Mouse (Mus musculus) v-Abl transformed pro-B cells (cell line): Measurements from ENCODE around the gene Ddx27.

Experiments
- in situ Hi-C, 2 experiments: fragments of 400-800 bp; cut with MboI; formaldehyde crosslinking; loops; one replicate each; pipeline ENCODE4 v1.15.1; 2025; ENCODE audit not compliant: unreplicated experiment in 2 of 2

The Ddx27 gene

DNA sequence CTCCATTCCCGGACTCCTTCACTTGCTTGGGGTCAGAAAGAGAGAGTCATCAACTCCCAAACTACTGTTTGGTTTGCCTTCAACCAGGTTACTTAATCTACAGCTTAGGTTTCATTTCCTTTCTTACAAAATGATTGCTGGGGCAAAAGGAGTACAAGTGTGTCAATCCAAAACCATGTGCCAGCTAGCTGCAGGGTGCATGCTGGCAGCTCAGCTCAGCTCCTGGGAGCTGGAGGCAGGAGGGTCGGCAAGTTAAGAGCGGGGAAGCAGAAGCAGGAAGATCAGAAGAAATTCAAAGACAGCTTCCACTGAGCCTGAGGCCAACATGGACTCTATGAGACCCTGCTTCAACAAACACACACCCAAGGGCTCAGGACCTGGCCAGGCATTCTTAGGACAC lies 45.4 kb downstream of the Ddx27 start:
- in situ Hi-C loops, result no loop called here

DNA sequence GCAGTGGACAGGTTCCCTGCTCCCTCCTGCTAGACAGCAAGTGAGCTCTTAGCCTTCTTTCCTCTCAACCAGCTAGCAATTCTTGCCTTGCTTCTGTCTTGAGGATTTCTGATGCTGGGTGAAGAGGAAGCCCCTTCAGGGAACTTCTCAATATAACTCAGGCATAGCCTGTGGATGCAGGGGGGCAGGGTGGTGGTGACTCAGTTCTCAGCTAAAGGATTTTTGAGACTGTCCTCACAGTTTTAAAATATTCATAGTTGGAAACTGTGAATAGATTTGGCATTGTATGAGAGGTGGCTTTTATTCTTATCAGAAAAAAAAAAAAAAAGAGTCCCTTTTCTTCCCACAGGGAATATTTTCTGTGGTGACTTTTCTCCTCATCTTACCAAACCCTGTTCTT lies 45.8 kb downstream of the Ddx27 start:
- in situ Hi-C loops, result no loop called here

DNA sequence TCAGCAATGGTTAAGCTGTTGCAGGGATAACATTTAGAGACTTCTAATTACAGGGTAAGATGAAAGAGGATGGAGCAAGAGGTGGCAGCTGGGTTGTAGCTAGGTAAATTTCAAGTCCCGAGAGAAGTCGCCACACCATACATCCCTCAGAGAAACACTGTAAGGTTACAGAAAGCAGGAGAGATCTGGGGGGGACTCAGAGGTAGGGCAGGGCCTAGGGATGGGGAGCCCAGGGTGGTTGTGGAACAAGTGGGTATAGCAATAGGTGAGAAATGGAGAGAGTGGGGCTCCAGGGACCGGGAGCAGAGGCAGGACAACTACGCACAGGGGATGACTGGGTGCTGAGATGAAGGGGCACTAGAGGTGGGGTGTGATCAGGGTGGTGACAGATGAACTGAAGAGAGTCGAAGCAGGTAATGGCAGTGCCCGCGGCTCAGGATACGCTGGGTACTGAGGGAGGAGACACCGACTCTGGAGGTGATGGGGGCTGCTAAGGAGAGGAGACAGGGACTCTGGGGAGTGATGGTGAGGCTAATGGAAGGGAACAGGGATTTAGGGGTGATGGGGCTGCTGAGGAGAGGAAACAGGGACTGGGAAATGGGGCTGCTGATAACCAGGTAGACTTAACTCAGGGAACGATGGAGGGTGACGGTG lies 46.5 kb downstream of the Ddx27 start:
- in situ Hi-C loops, result no loop called here

DNA sequence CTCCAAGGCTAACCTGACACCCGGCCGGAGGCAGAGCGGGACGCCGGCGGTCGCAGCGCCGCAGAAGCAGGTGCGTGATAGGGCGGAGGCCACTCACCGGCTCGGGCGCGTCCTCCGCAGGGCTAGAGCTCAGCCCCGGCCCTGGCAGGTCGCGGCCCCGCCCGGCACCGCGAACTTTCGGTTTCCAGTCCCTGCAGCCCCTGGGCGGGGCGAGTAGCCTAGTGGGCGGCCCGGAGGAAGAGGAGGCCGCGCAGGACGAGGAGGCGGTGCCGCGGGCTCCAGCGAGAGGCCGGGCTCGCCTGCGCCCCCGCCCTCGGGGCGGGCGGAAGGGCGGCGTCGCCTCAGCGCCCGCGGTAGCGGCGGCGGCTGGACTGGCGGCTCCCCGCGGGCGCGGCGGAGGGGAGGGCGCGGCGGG lies 47.5 kb downstream of the Ddx27 start:
- in situ Hi-C loops, result no loop called here

DNA sequence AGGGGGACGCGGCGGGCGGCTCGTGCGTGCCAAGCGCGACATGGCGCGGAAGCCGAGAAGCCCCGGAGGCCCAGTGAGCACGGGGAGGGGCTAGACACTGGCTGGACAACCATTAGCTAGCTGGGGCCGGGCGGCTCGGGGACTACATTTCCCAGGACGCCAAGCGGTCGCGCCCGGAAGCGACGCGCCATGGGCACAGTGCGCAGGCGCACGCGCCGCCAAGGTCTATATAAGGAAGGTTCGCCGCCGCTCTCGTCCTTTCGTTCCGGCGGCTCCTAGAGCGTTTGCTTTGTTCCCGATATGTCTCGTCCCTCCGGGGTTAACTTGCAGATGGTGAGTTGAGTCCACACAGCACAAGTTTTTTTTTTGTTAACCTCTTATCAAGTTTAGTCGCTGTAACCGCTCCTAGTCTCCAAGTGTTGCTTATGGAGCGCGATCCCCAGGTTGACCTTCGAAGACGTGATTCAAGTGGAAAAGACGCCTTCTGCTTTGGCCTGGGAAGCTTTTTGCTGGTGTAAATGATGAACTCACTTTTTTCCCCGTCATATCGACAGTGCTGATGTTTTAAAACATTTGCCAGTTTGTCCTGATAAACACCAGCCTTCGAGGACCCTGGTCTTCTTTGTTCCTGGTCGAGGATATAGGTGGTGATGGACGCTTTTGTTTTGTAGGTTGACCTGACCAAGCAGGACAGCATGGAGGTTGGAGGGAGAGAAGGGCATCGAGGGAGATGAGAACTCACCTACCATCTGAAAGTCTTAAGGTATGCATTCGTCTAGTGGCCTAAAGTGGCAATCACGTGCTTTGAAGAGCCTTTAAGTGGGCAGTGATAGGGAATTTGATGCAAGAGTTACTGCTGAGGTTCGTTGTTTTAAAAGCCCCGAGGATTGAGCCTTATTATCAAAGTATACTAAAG lies 48.2 kb downstream of the Ddx27 start, which contains the start of gene Znfx1:
Gene Znfx1 (minus strand): TSS at position 51 of the 916 bp plus-strand sequence.
- in situ Hi-C loops, result no loop called here

DNA sequence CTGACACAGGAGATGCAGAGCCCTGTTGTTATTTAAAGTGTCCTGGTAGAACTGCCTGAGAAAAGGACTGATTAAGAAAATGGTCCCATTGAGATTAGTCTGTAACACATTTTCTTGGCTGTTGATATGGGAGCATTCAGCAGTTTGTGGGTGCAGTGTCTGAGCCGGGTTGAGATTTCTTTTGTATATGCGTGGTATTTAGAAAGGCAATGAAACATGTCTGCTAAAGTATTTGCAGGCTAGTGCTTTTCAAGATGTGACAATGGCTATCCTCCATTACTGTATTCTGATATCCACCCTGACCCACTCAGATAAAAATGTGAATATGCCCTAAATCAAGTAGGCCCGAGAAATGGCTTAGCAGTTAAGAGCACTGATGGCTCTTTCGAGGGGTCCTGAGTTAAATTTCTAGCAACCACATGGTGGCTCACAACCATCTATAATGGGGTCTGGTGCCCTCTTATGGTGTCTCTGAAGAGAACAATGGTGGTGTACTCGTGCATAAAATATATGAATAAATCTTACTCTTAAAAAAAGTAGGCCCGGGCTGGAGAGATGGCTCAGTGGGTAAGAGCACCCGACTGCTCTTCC lies 49.0 kb downstream of the Ddx27 start:
- in situ Hi-C loops, result no loop called here

DNA sequence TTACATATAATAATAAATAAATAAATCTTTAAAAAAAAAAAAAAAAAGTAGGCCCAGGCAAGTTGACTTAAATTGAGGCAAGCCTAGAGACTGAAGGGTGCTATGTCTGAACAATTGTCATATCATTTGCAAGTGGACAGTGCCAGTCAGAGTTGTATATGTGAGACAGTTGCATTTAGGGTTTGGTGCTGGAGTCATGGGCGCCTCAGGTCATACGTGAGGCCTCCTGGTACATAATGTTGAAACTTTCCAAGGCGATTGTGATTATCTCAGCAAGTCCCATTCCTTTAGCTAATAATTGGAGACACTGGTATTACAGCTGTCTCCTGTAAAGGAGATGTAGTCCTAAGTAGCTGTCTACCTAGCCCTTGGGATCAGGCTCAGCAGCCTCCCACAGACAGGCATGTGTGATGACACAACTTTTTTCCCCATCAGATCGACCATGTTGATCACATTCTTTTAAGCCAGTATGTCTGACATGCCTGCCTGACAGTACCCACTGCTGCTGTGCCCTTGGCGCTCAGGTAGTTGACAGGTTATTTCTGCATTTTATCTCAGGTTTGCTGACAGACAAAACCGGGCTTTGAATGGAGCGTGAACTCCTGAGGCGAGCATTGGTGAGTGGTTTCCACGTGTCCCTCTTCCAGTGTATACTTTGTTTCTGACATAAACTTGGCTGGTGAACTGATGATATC lies 49.8 kb downstream of the Ddx27 start:
- in situ Hi-C loops, result loop anchor here in 1 of 2 experiments (5.0 kb wide), 2 partner anchors 213 to 358 kb away; partner anchors contain the start of gene Slc9a8

DNA sequence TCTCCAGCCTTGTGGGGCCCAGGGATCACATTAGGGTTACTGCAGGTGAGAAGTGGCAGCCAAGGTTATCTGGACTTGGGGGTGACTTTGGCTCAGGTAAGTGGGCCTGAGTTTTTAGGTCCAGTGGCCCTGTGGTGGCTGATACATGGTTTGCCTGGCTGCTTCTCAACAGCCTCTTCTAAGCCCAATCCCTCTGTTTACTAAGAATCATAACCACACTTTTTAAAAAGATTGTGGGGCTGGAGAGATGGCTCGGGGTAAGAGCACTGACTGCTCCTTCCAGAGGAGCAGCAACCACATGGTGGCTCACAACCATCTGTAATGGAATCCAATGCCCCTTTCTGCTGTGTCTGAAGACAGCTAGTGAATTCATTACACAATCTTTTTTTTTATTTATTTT lies 51.0 kb downstream of the Ddx27 start:
- in situ Hi-C loops, result loop anchor here in 1 of 2 experiments (5.0 kb wide), 2 partner anchors 211 to 356 kb away; partner anchors contain the start of gene Slc9a8

DNA sequence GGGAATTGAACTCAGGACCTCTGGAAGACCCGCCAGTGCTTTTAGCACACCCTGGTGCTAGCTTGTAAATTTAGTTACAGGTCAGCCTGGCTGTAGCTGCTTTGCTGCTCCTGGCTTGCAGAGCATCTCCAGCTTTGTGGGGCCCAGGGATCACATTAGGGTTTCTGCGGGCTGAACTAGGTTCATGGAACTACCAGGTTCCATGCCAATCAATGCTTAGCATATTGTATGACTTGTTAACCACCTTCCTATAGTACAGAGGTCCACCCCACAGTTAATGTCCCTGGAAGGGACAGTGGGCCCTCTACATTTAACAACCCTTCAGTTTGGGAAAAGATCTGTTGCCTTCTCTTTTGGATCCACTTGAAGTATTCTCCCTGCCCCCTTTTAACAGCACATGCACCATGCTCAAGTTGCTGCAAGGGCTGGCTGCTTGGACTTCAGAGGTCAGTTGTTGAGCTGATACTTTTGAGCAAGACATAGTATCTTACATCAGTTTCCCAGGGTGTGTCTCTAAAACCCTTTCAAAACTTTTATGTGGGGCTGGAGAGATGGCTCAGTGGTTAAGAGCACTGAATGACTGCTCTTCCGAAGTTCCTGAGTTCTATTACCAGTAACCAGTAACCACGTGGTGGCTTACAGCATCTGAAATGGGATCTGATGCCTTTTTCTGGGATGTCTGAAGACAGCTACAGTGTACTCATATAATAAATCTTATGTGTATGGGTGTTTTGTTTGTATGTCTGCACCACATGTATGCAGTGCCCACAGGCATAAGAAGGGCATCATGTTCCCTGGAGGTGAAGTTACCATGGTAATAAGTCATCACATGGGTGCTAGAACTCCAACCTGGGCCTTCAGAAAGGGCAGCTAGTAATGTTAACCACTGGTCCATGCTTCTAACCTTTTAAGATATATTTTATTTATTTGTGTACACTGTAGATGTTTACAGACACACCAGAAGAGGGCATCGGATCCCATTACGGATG lies 51.8 kb downstream of the Ddx27 start:
- in situ Hi-C loops, result loop anchor here in 1 of 2 experiments (5.0 kb wide), 2 partner anchors 210 to 355 kb away; partner anchors contain the start of gene Slc9a8

DNA sequence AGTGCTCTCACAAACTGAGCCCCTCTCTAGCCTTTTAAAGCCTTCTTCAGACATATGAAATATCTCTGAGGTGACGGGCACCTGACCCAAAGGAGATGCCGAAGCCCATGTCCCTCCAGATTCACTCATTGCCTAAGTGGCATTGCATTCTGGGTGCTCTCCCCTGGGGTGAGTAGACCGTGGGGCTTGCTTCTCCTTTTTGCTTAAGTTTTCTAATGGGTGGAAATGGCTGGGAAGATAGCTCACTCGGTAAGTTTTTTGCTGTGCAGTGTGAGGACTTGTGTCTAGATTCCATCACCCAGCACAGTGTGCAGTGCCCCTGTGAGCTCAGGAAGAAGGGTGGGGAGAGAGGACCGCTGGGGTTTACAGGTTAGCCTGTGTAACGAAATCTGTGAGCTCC lies 52.6 kb downstream of the Ddx27 start:
- in situ Hi-C loops, result loop anchor here in 1 of 2 experiments (5.0 kb wide), 2 partner anchors 210 to 355 kb away; partner anchors contain the start of gene Slc9a8

DNA sequence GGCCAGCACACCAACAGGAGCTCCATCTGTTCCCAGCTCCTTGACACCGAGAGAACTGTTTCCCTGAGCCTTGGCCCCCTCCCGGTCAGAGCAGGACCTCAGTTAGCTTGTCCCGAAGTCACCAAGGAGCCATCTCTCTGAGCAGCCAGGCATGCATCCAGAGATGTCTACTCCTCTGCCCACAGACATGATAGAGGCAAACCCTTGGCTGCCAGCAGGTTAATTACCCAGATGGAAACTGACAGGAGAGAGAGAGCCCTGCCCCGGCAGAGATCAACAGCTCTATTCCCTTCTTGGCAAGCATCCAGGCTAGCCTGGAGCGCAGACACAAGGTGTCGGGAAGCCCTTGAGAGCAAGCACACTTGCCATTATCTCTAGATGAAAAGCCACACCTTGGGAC lies 55.3 kb downstream of the Ddx27 start:
- in situ Hi-C loops, result loop anchor here (5.0 kb wide), 4 partner anchors 42 to 207 kb away; no protein-coding TSS in a partner anchor

DNA sequence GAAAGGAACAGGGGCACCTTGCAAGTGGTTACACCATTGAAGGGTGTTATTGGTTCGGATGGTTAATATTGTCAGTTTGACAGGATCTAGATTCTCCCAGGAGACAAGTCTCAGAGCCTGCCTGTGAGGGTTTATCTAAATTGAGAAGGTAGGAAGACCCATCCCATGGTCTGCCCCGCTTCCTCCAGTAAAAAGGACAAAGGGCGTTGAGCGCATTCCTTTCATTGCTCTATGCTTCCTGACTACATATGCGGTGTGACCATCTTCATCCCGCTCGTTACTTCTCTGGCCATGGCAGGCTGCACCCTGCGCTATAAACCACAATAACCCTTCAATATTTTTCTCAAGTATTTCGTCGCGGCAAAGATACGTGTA lies 56.3 kb downstream of the Ddx27 start:
- in situ Hi-C loops, result loop anchor here (5.0 kb wide), 4 partner anchors 41 to 206 kb away; no protein-coding TSS in a partner anchor

DNA sequence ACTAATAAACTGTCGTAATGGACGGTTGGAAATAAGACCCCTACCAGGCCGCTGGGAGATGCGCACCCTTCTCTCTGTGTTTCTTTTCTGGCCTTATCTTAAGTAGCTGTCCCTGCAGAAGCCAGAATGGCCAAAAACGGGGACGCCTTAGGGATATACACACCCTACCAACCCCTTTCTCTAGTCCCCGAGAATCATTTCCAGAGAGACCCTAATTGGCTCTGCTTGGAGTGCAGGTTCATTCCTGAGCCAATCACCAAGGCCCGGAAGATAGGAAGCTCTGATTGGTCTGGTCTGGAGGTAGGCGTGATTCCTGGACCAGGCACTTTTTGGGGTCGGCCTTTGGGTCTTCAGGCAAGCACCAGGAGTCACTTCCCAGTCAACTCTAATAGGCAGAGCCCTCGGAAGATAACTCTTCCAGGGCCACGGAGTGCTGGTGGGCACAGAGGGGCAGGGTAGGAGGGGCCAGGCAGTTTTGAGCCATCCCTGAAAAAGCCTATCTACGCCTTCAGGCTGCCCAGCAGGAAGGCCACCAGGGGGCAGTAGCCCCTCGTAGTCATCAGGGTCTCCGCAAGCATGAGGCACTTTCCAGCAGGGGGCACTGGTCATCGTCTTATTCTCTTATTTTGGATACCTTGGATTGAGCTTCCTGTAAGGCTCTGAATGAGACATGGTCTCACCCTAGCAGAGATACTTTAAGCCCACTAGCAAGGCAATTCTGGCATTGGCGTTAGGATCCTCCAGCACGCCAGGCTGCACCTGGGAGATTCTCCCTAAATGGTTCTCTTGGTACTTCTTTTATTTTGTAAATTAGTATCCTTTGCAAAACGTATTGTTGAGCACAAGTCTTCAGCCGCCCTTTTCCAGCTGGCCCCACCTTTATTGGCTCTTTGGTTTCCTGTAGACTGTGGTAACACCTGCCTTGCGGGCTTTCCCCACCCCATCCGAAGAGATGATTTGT lies 56.9 kb downstream of the Ddx27 start:
- in situ Hi-C loops, result loop anchor here (5.0 kb wide), 4 partner anchors 40 to 205 kb away; no protein-coding TSS in a partner anchor

DNA sequence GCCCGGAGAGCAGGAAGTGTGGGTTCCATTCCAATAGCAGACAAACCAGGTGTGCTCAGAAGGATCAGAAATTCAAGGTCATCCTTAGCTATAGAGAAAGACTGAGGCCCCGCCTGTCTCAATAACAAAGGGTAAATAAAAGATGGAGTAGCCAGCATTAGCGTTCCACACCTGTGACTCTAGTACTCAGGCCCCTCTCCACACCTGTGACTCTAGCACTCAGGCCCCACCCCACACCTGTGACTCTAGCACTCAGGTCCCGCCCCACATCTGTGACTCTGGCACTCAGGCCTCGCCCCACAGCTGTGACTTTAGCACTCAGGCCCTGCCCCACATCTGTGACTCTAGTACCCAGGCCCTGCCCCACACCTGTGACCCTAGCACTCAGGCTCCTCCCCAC lies 59.6 kb downstream of the Ddx27 start:
- in situ Hi-C loops, result loop anchor here (5.0 kb wide), 4 partner anchors 38 to 203 kb away; no protein-coding TSS in a partner anchor

DNA sequence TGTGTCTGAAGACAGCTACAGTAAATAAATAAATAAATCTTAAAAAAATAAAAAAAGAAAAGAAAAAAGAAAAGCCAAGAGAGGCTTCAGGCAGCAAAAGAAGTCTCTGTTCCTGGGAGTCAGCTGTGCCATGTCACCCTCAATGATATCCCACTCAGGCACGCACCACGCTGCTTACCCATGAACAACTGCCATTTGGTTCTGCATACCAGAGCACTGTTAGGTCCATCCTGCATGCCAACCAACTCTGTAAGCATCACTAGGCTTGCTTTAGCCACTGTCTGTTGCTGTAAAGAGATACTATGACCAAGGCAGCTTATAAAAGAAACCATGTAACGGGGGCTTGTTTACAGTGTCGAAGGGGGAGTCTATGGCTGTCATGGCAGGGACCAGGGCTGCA lies 61.4 kb downstream of the Ddx27 start:
- in situ Hi-C loops, result no loop called here

DNA sequence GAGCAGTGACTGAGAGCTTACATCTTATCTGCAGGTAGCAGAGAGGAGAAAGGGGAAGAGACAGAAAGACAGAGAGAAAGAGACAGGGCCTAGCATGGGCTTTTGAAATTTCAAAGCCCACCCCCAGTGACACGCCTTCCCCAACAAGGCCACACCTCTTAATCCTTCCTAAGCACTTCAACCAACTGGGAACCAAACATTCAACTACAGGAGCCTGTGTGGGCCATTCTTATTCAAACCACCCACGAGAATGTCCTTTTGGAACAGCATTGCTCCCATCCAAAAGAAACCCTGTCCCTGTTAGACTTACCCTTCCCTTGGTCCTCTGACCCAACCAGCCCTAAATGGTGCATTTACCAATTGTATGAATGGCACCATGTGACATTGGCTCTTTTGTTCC lies 61.8 kb downstream of the Ddx27 start:
- in situ Hi-C loops, result no loop called here

DNA sequence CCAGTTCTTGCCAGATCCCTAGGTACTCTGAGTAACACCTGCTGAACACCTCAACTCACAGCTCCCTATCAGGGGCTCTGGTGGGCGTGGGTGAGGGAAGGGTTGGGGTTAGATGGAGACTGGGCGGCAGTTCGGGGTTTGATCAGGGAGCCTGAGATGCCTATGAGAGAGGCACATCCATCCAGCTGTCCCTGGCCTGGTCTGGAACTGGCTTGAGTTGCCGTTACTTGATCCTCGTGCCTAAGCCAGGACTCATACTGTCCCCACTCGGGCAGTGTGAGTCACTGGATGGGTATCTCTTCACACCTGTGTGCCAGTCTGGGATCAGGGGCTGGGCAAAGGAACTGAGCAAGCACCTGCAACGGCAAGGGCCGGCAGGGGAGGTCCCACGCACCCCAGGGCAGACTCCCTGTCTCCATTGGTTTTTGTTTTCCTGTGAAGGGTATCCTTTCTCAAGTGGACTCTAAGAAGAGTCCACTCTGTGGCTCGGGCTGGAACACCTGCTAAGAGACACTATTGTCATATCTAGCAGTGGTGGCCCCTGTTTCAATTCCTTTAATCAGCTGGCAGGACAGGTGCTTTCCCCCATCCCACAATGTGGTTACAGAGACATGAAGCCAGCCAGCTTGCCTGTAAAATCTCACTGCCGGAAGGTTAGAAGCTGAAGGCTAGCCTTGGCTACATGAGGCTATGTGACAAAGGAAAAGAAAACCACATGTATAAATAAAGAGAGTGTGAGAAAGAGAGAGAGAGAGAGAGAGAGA lies 62.4 kb downstream of the Ddx27 start:
- in situ Hi-C loops, result no loop called here
